Mouse (Mus musculus) telencephalon, adult 2 months (tissue): ENCODE measurements at regions not wholly inside any gene's neighbourhood (a gene's known extent, or its start where the extent isn't known, plus 50 kb on each side); places are given as distances from the start of the nearest gene placed in this dataset.

Experiments
- DNase-seq: peaks from one replicate; pipeline ENCODE4 v3.0.0-alpha.2; 2011; ENCODE audit warnings: low read depth, low spot score

DNA sequence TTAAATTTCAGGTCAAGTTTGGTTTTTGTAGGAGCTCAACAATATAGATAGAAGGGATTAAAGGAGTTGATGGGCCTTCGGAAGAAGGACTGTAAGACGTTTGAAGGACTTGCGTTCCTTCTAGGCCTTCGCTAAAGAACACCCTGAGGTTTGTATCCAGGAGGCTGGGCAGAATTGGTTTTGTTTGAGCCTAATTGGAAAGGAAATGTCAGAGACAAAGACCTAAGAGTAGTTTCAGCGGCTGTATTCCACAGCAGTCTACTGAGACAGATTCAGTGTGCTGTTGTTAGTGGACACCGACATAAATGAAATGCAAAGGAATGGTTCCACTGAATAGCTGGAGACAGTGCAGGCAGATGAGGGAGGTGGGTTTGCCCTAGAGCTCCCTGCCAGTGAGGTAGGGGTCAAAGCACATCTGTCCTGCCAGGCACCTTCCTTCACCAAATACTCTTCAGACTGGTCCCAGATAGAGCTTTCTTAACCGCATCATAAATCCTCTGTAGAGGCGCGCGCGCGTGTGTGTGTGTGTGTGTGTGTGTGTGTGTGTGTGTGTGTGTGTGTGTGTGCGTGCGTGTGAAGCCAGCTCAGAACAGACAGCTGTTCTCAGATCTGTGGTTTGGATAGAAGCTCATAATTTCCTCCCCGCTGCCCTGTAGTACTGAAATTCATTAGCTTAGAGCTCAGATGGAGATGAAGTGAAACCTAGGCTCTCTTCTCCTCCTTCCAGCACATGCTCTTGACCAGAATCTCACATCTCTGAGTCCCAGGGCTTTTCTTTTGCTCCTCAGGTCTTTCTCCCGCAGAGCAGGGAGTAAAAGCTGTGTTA lies 209.7 kb downstream of the Ktn1 start:
- DNase-seq = no peak

DNA sequence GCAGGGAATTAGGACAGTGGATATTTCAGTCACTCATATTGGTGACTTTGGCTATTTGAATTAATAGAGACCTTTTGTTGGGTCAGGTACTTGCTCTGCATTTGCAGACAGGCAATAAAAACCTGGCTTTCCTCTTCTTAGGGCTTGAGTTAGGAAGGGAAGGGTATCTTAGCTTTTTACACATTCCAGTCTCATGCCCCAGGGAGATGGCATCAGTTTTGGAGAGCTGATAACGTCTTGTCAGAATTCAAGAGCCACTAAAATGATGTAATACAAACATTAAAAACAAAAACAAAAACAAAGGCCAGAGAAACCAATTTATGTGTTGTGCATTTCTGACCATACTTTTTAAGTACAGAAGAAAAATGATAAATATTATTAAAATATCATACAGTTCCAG lies 214.3 kb downstream of the Ktn1 start:
- DNase-seq = no peak

DNA sequence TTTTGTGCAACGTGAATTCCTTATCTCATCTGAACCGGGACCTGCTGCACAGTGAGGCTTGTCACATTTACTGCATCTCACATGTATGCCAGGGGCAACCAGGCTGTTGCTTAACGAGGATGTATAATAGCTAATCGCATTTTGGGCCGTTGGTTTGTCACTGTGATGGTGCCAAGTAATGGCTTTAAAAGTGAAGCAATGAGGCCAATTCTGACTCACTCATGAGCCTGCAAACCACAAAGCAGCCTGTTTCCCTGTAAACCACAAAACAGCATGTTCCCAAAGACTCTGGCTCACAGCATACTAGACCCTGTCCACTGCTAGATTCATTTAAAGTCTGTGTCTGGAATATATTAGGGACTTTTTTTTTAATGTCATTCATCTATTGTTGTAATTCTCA lies 214.8 kb downstream of the Ktn1 start:
- no peak for DNase-seq

DNA sequence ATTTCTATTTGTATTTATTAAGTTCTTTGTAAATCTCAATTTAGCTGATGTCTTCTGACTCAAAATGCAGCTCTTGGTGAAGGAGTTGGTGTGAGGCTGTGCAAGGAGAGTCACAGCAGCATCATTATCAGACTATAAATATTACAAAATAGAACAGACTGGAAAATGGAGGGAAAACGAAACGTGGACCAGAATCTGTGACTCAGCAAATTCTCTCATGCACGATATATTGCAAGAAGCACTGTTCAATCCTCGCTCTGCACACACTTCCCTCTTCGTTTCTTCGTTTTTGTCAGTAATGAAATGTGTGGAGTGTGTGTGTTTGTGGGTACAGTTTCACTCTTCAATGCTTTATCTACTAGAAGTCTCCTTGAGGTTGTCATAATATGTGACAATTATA lies 215.5 kb downstream of the Ktn1 start:
- no peak for DNase-seq

DNA sequence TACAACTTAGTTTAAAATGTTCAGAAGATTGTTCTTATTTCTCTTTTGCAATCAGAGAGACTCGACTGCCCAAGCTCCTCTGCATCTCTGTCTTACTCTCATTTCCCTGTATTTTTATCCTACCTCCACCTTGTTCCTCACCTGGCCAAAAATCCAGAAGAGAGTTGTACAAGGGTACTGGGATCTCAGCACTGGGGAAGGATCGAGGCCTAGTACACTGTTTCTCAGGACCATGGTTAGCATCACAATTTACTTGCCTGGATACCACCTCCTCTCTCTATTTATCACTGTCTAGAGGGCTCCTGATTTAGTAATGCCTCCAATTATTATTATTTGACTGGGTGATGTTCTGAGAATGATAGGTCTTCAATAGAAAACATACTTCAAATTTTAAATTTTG lies 218.8 kb downstream of the Ktn1 start:
- no peak for DNase-seq

DNA sequence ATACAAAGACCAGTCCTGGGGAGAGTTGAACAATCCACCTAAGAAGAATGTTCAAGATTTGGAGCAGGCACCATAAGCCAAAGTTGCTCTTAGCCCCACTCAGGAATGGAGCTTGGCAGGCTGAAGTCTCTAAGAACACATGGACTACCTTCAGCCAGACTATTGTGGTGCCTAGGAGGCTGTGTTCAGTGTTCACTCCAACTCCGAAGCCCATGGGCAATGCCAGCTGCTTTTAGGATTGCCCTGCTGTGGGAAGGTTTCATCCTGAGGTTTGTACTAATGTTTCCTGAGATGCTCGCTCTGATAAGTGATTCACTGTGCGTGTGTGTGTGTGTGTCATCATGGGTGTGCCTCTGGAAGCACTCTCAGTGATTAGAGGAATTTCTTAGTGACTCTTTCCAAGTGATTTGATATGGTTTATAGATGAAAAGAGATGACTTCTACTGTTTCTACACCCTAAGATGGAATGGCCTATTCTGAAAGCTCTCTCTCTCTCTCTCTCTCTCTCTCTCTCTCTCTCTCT lies 220.1 kb downstream of the Ktn1 start:
- no peak for DNase-seq

DNA sequence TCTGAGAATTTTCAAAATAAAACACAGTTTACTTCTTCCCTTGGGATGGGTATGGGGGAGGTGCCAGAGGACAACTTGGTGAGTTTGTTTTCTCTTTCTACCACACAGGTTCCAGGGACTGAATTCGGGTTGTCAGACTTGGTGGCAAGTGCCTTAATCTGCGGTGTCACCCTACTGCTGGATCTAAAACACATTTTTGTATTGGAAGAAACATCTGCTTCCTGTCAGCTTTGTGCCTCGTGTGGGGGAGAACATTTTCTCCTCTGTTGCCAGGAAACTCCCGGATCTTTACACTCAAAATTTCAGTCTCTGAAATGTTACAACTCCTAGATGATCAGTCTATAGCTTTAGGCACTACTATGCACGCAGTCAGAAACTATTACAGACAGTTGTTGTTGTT lies 228.3 kb downstream of the Ktn1 start:
- no peak for DNase-seq

DNA sequence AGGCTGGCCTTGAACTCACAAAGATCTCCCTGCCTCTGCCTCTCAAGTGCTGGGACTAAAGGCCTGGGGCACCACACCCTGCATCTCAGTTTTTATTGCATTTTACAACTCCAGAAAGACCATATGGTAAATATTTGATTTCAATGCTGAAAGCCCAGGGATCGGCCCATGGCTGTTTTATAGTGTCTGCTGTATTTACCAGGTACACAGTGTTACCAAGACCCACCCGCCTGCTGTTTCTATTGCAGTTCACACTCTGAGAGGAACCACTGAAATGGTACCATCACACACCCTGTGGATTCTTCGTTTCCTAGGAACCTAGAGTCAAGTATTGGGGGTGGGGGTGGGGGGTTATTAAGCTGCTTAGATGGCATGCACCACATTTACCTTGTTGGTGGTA lies 228.9 kb downstream of the Ktn1 start:
- DNase-seq = no peak

DNA sequence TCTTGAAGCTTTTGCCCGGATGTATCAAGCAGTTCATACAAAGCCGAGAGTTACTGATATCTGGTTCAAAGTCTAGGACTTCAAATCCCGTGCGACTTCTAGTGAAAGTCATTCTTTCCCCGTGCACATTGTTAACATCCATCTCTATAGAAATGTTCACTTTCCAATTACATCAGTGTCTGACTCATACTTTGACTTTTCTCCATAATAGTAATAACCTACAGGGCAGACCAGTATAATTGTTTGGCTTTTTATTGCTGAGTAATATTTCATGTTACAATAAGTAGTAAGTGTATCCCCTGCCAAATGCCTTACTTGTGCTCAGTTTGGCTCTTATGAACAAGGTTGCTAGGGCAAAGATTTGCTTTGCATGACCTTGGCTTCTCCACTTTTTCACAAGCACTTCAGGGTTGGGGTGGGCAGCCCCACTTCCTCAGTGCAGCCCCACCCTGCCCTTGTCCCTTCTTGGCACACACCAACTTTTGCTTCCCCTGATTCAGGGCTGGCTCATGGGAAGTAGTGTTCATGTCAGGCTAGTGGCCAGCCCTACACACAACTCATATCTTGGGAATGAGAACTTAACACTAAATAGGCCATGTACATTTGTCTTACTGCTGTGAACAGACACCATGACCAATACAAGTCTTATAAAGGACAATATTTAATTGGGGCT lies 229.7 kb downstream of the Ktn1 start:
- no peak for DNase-seq

DNA sequence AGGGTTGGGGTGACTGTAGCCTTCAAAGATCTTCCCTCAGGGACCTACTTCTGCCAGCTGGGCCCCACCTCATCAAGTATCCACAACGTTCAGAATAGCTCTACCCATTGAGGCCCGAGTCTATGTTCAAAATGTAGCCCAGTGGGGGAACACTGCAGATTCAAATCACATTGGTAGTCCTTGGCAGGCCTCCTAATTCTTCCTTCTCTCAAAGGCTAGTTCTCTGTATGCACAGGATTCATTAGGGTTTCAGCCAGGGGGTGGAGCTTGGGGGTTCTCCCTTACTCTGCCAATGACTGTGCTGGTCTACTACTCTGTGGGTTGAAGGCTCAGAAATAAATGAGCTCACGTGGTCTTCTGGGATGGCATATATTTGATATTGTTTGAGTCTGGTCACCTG lies 235.3 kb upstream of the Peli2 start:
- DNase-seq = no peak

DNA sequence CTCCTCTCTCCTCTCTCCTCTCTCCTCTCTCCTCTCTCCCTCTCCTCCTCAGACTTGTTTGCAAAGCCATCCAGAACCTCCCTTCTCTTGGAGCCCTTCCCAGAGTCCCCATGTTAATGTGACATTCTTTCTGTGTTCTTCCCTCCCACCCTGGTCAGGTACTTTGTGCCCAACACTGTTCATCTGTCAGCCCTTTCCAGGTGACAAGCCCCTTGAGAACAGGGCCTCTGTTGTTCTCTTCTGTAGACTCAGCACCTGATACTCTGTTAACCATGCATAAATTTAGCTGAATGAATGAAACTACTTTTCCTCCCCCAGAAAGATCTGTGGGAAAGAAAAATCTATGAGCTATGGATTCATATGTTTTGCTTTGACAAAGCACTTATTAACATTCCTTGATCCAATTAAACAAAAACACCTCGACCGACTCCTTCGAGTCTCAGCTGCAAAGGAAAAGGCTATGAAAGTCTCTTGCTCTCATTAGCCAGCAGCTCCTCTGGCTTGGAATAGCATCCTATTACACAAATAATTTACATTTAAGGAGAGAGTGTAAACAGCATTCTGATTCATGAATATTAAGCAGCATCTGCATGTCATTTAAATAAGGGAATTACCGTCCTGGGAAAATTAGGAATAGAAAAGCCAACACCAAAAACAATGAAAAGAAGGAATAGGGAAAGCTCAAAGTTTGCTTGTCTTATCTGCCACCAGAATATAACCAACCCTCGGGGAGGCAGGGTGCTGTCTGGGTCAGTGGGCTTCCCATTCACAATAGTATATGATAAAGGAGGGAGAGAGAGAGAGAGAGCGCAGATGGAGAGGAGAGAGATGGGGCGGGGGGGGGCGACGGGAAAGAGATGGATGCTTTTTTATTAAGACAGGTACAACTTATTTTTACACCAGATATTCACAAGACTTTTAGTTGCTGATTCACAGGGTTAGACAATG lies 230.1 kb upstream of the Peli2 start:
- DNase-seq = no peak

DNA sequence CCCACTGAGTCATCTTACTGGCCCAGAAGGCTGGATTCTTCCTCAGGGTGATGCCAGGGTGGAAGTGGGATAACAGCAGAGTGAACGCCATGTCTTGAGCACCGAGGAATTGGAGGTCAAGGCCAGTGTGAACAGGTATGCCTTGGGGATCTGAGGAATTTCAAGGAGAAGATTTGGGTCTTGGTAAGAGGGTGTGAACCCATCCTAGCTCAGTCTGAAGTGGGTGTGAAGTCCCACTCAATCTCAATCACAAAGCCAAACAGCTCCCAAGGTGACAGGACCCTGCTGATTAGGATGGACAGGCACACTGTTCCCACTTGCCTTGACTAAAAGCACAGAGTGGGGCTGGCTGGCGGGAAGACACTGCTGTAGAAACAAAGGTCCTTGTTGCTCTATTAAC lies 224.0 kb upstream of the Peli2 start:
- DNase-seq = no peak

DNA sequence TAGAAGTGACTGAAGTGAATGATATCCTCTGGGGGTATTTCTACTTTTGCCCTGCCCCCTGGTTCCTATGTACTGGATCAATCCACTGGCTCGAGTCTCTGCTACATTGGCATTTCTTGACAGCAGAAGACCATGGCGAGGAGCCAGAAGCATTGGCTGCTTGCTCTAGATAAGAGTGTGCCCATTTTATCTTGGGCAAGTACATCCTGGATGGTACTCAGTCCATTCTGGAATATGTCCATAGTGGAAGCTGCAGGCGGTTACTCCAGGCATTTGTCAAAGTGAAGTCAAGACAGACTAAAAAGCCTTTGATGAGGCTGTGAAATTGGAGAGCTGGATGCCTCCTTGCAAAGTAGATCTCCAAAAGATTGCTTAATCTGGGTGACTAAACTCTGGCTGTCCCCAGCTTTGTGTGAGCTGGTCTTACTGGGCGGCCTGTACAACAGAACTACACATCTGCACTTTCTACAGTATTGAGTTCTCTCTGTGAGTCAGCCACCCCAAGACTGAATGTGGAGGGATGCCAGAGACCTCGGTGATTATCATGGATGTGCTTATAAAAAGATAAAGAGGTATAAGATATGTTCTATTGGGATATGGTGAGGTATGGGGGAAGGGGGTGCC lies 222.6 kb upstream of the Peli2 start:
- no peak for DNase-seq

DNA sequence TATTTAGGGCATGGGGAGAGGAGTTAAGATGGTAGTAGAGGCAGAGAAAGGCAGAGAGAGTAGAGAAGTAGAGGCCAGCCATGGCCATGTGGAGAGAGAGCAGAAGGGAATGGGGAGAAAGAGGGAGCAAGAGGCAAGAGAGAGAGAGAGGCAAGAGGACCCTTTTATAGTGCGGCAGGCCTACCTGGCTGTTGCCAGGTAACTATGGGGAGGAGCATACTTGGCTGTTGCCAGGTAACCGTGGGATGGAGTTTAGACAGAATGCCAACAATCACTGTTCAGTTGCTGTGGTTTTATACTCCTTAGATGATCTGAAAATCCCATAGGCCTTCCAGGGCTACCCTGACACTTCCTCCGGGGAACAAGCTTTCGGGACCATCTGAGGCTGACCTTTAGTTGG lies 222.0 kb upstream of the Peli2 start:
- no peak for DNase-seq

DNA sequence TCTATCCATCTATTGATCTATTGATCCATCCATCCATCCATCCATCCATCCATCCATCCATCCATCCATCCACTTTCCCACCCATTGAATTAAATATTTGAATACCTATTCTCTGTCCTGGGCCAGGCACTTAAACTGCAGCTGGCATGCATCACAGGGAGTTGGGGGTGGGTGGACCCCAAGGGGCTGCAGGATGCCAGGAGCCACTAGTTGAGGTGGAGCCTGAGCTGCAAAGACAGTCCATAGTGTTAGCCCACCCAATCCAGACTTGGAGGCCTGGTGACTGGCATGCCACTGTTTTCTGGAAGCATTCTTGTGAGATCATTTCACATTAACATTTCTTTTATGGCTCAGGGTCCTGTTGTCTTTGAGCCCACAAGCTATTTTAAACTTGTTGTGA lies 215.3 kb upstream of the Peli2 start:
- DNase-seq = no peak

DNA sequence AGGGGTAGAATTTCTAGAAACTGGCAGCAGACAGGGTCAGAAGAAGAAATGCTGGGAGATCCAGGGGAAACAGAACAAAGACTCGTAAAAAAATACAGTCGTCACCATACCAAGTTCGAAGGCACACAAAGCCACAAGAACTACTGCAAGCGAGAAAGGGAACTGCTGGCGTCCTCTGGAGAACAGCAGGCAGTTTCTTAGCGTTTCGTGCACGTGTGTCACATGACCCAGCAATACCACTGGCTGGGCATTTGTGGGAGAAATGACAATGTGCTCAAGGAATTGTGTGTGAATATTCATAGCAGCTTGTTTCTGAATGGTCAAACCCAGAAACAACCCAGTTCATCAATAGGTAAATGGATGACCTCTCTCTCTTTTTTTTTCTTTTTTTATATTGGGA lies 211.5 kb upstream of the Peli2 start:
- DNase-seq = no peak

DNA sequence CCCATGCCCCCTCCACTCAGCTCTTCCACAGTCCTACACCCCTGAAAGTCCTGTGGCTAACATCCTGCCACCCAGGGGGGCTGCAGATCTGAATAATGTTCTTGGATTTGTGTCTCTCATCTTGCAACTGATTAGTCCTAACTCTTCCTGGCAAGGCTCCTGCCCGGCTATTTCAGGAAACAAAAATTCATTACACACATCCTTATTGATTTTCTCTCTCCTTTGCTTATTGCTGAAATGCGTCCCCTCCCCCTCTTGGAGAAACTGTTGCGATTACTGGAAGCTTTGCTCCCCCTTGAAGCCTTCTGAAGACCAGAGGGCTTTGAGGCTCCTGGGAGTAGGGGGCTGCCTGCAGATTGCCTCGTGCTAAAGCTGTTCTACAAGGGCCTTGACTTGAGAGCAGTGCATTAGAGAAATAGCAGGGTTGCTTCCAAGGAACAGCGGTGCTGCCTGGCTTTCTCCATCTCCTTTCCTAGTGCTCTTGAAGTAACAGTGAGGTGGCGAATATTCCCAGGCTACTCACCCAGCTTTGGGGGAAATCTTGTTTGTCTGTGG lies 209.8 kb upstream of the Peli2 start:
- no peak for DNase-seq

DNA sequence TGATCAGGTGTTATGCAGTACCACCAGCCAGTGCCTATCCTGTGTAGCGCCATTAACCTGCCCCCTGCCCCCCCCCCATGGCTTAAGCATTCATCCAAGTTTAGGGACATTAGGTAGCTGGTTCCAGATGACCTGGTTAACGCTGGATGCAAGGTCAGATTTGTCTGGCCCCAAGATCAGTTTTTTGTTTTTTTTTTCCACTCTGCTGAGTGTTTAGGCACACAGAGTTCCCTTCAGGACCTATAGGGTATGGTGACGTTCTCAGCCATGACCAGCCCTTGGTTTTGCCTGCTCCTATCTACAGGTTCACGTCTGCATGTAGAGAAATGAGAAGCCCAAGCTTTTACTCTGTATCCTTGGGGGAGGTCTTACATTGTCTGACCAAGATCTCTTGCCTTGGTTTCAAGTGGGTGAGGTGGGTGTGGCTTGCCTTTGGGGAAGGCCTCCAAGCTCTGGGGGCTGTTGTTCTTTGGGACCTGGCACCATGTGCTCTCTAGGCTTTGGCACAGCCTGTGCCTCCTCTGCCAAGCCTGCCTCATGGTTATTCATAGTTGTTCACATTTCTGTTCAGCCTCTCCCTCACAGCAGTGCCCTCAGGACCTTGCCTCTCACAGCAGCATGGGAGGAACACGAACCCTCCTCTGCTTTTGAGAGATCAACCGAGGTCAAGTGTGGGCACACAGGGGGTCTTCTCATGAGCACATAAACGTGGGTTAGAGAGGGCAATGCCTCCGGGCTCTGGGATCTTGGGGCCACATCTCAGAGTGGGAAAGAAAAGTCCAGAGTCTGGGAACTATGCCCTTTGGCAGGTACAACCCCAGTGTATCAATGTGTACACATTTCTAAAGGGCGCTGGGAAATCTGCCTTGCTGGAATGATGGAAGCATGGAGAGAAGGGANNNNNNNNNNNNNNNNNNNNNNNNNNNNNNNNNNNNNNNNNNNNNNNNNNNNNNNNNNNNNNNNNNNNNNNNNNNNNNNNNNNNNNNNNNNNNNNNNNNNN lies 208.8 kb upstream of the Peli2 start:
- peak; percentile 27 for DNase-seq

DNA sequence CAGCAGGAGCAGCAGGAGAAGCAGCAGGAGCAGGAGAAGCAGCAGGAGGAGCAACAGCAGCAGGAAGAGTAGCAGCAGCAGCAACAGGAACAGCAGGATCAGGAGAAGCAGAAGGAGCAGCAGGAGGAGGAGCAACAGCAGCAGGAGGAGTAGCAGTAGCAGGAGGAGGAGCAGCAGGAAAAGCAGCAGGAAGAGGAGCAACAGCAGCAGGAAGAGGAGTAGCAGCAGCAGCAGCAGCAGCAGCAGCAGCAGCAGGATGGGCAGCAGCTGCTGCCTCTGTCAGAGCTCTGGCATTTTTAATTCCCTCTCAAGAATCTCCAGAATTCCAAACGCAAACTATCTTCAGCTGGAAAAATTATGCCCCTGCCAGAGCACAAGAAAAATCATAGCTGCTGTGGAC lies 205.0 kb upstream of the Peli2 start:
- no peak for DNase-seq
